Mouse (Mus musculus) myocyte (in vitro differentiated cells): ENCODE data around the gene Neurl2.

ENCODE experiments used
- CEBPB ChIP-seq: IDR thresholded peaks from 2 replicates; pipeline ENCODE4 v1.6.1; 2011; ENCODE audit warnings: mild to moderate bottlenecking, moderate library complexity; ENCODE audit not compliant: poor library complexity, insufficient read depth, severe bottlenecking
- E2F4 ChIP-seq: IDR thresholded peaks from one replicate; pipeline ENCODE4 v1.6.1; 2011; ENCODE audit warnings: mild to moderate bottlenecking, control low read depth, moderate library complexity; ENCODE audit not compliant: insufficient read depth
- MAX ChIP-seq: IDR thresholded peaks from one replicate; pipeline ENCODE4 v1.6.1; 2011; ENCODE audit warnings: low read depth, mild to moderate bottlenecking, control low read depth
- MYOD1 ChIP-seq, 3 experiments: IDR thresholded peaks; one replicate each; pipeline ENCODE4 v1.6.1; 2011; ENCODE audit warnings: control low read depth in 2 of 3, low read depth in 2 of 3, mild to moderate bottlenecking in 2 of 3, moderate library complexity in 1 of 3; ENCODE audit not compliant: insufficient read length in 2 of 3, control insufficient read depth in 1 of 3
- MYOG ChIP-seq, 3 experiments: IDR thresholded peaks; one replicate each; pipeline ENCODE4 v1.6.1; 2011; ENCODE audit warnings: control low read depth in 2 of 3, low read depth in 2 of 3, mild to moderate bottlenecking in 2 of 3; ENCODE audit not compliant: insufficient read length in 2 of 3, control insufficient read depth in 1 of 3, insufficient read depth in 1 of 3
- POLR2A ChIP-seq: IDR thresholded peaks from one replicate; pipeline ENCODE4 v1.6.1; 2011; ENCODE audit warnings: low read depth, mild to moderate bottlenecking, control low read depth, moderate library complexity; ENCODE audit not compliant: insufficient read length
- POLR2AphosphoS2 ChIP-seq: IDR thresholded peaks from one replicate; pipeline ENCODE4 v1.6.1; 2011; ENCODE audit warnings: low read depth, control low read depth; ENCODE audit not compliant: insufficient read length
- REST ChIP-seq: IDR thresholded peaks from one replicate; pipeline ENCODE4 v1.6.1; 2011; ENCODE audit warnings: mild to moderate bottlenecking, control low read depth, moderate library complexity; ENCODE audit not compliant: insufficient read depth, insufficient read length
- SRF ChIP-seq: IDR thresholded peaks from one replicate; pipeline ENCODE4 v1.6.1; 2011; ENCODE audit warnings: low read depth; ENCODE audit not compliant: control insufficient read depth, insufficient read length
- TCF12 ChIP-seq: IDR thresholded peaks from one replicate; pipeline ENCODE4 v1.6.1; 2011; ENCODE audit warnings: mild to moderate bottlenecking, control low read depth; ENCODE audit not compliant: poor library complexity, insufficient read depth, severe bottlenecking
- TCF3 ChIP-seq: IDR thresholded peaks from one replicate; pipeline ENCODE4 v1.6.1; 2011; ENCODE audit warnings: low read depth, control low read depth; ENCODE audit not compliant: insufficient read length
- USF1 ChIP-seq: IDR thresholded peaks from one replicate; pipeline ENCODE4 v1.6.1; 2011; ENCODE audit warnings: low read depth, mild to moderate bottlenecking, control low read depth, moderate library complexity

DNA sequence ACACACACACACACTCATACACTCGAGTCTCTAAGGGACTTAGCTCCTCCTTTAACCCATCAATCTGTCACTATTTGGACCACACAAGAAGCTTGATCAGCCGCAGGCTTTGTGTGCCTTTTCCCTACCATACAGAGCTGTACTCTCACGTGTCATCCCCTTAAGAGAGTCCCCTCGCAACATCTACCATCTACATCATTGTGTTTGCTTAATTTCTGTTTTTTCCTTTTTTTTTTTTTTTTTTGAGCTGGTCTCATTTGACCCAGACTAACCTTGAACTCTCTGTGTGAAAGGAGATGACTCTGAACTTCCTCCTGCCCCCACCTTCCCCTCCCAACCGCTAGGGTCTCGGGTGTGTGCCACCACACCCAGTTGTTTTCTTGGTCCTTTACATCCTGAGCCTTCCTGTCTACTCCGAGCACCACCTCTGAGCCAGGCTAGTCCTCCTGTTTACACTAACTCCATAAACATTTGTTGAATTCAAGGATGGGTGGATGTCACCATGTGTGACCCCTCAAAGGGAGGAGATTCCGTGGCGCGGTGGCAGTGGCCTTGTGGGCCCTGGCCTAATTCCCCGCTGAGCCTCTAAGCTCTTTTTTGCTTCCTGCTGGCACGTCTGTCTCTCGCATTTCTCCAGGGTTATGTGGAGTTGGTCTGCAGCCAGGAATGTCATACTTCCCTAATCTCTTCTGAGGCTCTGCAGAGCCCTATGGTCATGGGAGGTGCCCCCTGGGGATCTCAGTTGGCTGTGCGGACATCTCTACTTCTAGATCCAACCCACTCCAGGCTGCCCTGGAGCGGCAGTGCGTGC, 33.7 kb upstream of the Neurl2 start:
- TF ChIP-seq TCF3 (no peak), USF1 (no peak), TCF12 (no peak), POLR2A (no peak), MAX (peak; percentile 33), CEBPB (no peak), POLR2AphosphoS2 (no peak), E2F4 (no peak), SRF (no peak), MYOD1 (IDR thresholded peaks at IDR 0.05; ENCODE audit: control insufficient read depth in 1 of 3, insufficient read length in 2 of 3, low read depth in 2 of 3) (no peak), MYOG (IDR thresholded peaks at IDR 0.05; ENCODE audit: control insufficient read depth in 1 of 3, insufficient read depth in 1 of 3, insufficient read length in 2 of 3, low read depth in 2 of 3) (peak in 1 of 3 experiments; percentile 55), REST (no peak)
